Mouse (Mus musculus): ENCODE results near the gene Ldhc.

The Ldhc gene

DNA sequence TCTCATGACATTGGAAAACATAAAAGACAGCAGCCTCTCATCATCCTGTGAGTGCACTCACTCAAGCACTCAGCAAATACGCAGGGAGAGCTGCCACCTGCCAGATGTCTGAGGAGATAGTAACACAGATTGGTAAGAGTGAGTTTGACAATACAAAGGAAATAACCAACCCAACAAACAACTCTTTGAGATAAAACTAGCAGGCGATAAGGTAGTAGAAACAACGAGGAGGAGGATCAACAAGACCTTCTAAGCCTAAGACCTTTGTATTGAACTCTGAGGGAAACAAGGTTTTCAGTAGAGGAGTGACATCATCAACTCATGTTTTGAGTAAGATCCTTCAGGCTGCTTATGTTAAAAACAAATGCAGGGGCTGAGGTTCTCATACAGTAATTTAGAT is 38.3 kb downstream of the Ldhc start:
- DNase-seq (ENCODE audit: extremely low spot score, low read depth, low spot score), result no peak

- DNase-seq (ENCODE audit: extremely low spot score, low read depth, low spot score), result no peak
Measured at GRCm38 (mm10) chr7:46911250-46911649, 50.2 kb downstream of the Ldhc start.

DNA sequence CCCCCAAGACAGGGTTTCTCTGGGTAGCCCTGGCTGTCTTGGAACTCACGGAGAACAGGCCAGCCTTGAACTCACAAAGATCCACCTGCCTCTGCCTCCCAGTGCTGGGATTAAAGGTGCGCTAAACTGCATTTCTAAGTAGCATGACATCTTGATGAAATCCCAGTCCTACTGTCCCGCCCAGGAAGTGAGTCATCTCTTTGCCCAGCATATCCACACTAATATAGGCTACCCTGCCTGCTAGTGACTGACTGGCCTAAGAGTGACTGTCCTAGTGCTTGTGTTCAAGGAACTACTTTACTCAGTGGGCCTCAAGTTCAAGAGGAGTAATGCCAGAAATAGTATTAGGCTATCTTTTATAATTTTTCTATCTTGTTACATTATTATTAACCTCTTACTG is 55.4 kb downstream of the Ldhc start:
- no peak for DNase-seq (ENCODE audit: extremely low spot score, low read depth, low spot score)

DNA sequence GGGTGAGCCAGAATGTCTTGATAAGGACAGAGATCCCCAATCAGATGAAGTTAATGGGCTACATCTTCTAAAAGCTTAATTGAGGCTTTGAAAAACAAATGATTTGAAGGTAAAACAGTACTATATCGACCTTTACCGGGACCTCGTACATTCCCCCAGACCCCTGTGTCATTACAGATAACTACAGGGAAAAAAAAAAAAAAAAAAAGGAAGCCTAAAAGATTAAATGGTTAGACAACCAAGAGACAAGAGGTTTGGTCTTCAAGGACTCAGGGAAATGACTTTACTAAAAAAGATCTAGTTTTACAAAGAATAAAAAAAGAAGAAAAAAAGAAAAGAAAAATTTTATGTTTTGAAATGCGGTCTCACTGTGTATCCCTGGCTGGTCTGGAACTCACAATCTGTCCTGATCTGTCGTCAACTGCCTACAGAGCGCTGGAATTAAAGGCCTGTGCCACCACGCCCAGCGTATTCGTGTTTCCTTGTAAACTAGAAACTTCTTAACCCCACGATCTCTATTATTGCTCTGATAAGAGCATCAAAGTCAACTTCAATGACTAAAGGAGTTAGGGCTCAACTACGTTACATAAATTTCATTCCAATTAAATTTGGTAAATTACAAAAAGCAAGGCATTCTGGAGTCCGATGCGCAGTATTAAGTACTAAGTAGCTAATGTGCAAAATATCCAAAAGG is 57.8 kb downstream of the Ldhc start:
- peak; percentile 35 for DNase-seq (ENCODE audit: extremely low spot score, low read depth, low spot score)

- peak; percentile 46 for DNase-seq (ENCODE audit: extremely low spot score, low read depth, low spot score)
Measured at GRCm38 (mm10) chr7:46919551-46920176, 58.7 kb downstream of the Ldhc start, which contains the start of gene Tsg101. Gene Tsg101 (minus strand): TSS chr7:46919969.

DNA sequence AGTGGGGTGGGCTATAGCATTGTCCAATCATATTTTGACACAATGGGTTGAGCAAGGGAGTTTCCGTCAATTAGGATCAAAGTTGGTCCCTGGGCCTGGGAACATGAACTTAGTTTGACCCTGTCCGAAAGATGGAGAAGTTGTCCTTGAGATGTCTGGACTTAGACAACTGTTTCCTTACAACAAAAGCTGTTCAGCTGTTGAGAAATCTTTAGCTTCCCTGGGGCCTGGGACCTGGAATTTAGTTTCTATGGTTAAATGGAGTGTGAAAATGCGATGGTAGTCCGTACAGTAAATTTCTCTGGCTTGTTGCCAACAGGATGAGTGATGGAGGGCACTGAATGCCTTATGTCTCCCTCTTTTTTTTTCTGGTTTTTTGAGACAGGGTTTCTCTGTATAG is 61.1 kb downstream of the Ldhc start:
- no peak for DNase-seq (ENCODE audit: extremely low spot score, low read depth, low spot score)
